Comparison of ENCODE assay signal across 16 mouse cellular contexts in the genomic region with DNA sequence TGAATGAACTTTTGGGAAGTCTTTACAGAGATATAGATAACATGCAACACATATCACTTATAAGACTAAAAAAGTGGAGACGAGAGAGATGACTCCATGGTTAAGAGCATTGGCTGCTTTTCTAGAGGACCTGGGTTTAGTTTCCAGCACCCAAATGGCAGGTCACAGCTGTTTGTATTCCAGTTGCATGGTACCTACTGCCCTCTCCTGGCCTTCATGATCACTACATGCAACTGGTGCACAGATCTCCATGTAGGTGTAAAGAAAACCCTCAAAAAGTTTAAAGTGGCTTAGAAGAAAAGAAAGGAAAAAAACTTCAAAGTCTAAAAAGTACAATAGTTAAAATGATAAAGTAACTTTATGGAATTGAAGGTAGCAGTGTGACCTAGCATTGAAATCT.
DNase-seq lines count a peak whose midpoint lies in the region; TF ChIP-seq lines count a peak whose summit lies in the region.
"Had no signal": no experiment of that assay in that cellular context is flagged by ENCODE, and none has a peak within 500 bp of the region (broad histone marks: within the 10 kb centered on the region; RNA-seq: fewer than 3 reads in every experiment).

No protein-coding gene starts in this region.

- H3K36me3 ChIP-seq in CH12.LX (replicated peaks in 1 of 2; ENCODE audit: control insufficient read depth in 1 of 2, insufficient read depth in 1 of 2, low read length in 1 of 2) = peaks cover 9 to 63% of the 10 kb centered on the region in 2 experiments
- H3K36me3 ChIP-seq: embryonic facial prominence, embryonic 15.5 days; heart, embryonic 13.5 days; intestine, embryonic 15.5 days had no signal

- H3K27ac ChIP-seq in left cerebral cortex, adult 2 months = no peak overlapping the region
- H3K27ac ChIP-seq in CH12.LX (ENCODE audit: insufficient read depth, low read depth) = no peak overlapping the region
- H3K27ac ChIP-seq: embryonic facial prominence, embryonic 15.5 days; forebrain, embryonic 13.5 days; heart, embryonic 13.5 days; intestine, embryonic 15.5 days had no signal

- no peak overlapping the region for H3K9ac ChIP-seq in CH12.LX (ENCODE audit: insufficient read depth, low read depth)
- H3K9ac ChIP-seq: embryonic facial prominence, embryonic 15.5 days; forebrain, embryonic 13.5 days; heart, embryonic 13.5 days; intestine, embryonic 15.5 days had no signal

- no peak for TF ChIP-seq EP300 in CH12.LX (IDR thresholded peaks at IDR 0.05; ENCODE audit: low read length)

- H3K4me3 ChIP-seq in left cerebral cortex, adult 2 months = no peak overlapping the region
- H3K4me3 ChIP-seq in CH12.LX (replicated peaks in 1 of 3; ENCODE audit: low read depth in 2 of 3, low read length in 2 of 3, poor library complexity in 1 of 3) = no peak overlapping the region
- H3K4me3 ChIP-seq: embryonic facial prominence, embryonic 15.5 days; forebrain, embryonic 13.5 days; heart, embryonic 13.5 days; intestine, embryonic 15.5 days had no signal

- no peaks in the 10 kb centered on the region for H3K27me3 ChIP-seq in CH12.LX (replicated peaks)
- H3K27me3 ChIP-seq: embryonic facial prominence, embryonic 15.5 days; forebrain, embryonic 13.5 days; heart, embryonic 13.5 days; intestine, embryonic 15.5 days had no signal

- in situ Hi-C loops in CH12.LX (cut with MboI; ENCODE audit: low pct_ligation_motif_present, low pct_unique_long_range_greater_than_20kb, low sequenced_read_pairs) = no loop called here

- peak; percentile 22 for TF ChIP-seq CTCF in left cerebral cortex, adult 2 months (IDR thresholded peaks at IDR 0.05)
- TF ChIP-seq CTCF in CH12.LX (conservative IDR thresholded peaks at IDR 0.05 in 1 of 2, IDR thresholded peaks at IDR 0.05 in 1 of 2; ENCODE audit: low read depth in 2 of 2, low read length in 2 of 2) = peak in 1 of 2 experiments; percentile 24; a peak in 1 of 4 replicates

- no peaks in the 10 kb centered on the region for H3K79me2 ChIP-seq in CH12.LX (replicated peaks; ENCODE audit: control insufficient read depth, extremely low read depth, insufficient read depth, poor library complexity, severe bottlenecking)

- dilution Hi-C loops in CH12.LX (cut with MboI; ENCODE audit: extremely low pct_ligation_motif_present, extremely low pct_unique_long_range_greater_than_20kb, low sequenced_read_pairs) = no loop called here

- no peak overlapping the region for H3K4me2 ChIP-seq in CH12.LX (ENCODE audit: insufficient read depth, low read depth, poor library complexity, severe bottlenecking)
- H3K4me2 ChIP-seq: embryonic facial prominence, embryonic 15.5 days; forebrain, embryonic 13.5 days; heart, embryonic 13.5 days; intestine, embryonic 15.5 days; midbrain, embryonic 11.5 days had no signal

- TF ChIP-seq POLR2A in CH12.LX (IDR thresholded peaks at IDR 0.05; ENCODE audit: low read depth, low read length) = no peak

- no peak for DNase-seq in left cerebral cortex, adult 2 months (ENCODE audit: extremely low spot score in 1 of 2, low spot score in 2 of 2)
- DNase-seq in left cerebral cortex, adult 9 months (ENCODE audit: low spot score in 2 of 2) = no peak
- DNase-seq in A20 (ENCODE audit: low read depth, low spot score) (peak; percentile 33), CH12.LX (ENCODE audit: extremely low read depth) (peak; percentile 8)
- DNase-seq in induced T-regulatory cell, adult 2 months (ENCODE audit: low read depth) = peak; percentile 26
- DNase-seq in right cerebral cortex, postnatal 25 days = no peak
- DNase-seq in layer of hippocampus, postnatal 36 days = no peak
- DNase-seq: cerebellum, adult 2 months; kidney, postnatal 36 days; lung, postnatal 14 days; right cerebral cortex, postnatal 14 days had no signal

- intact Hi-C loops in left cerebral cortex, adult 2 months (cut with DNase I) = no loop called here

- H3K4me1 ChIP-seq in CH12.LX (ENCODE audit: control insufficient read depth in 1 of 2, insufficient read depth in 2 of 2) = no peaks in the 10 kb centered on the region
- H3K4me1 ChIP-seq: embryonic facial prominence, embryonic 15.5 days; forebrain, embryonic 13.5 days; heart, embryonic 13.5 days; intestine, embryonic 15.5 days had no signal

- peak; percentile 11 for TF ChIP-seq RAD21 in CH12.LX (IDR thresholded peaks at IDR 0.05; ENCODE audit: low read depth, low read length)

- peaks cover 7% of the 10 kb centered on the region for H3K9me3 ChIP-seq in CH12.LX (replicated peaks; ENCODE audit: low read length)
- H3K9me3 ChIP-seq: embryonic facial prominence, embryonic 15.5 days; forebrain, embryonic 13.5 days; heart, embryonic 13.5 days; intestine, embryonic 15.5 days had no signal

TF ChIP-seq in CH12.LX, 34 proteins besides CTCF, POLR2A, EP300 and RAD21:
- TF ChIP-seq ZMIZ1 (IDR thresholded peaks at IDR 0.05; ENCODE audit: low read depth, low read length) = no peak
- TF ChIP-seq SMC3 (IDR thresholded peaks at IDR 0.05; ENCODE audit: low read depth, low read length) = no peak
- TF ChIP-seq CHD2 (IDR thresholded peaks at IDR 0.05; ENCODE audit: low read length) = no peak
- no peak for TF ChIP-seq USF1 (IDR thresholded peaks at IDR 0.05; ENCODE audit: low read depth, low read length)
- no peak for TF ChIP-seq MXI1 (IDR thresholded peaks at IDR 0.05; ENCODE audit: low read depth, low read length)
- no peak for TF ChIP-seq MAX (IDR thresholded peaks at IDR 0.05; ENCODE audit: low read length)

Comparison
In these comparisons a context has a peak if more than half of its experiments do, and no peak if none do; other contexts are left out.
1. DNase-seq: peak in A20 (single experiment), CH12.LX (single experiment) and induced T-regulatory cell, adult 2 months (single experiment); none in left cerebral cortex, adult 2 months (0 of 2), left cerebral cortex, adult 9 months (0 of 2), right cerebral cortex, postnatal 25 days (single experiment) and layer of hippocampus, postnatal 36 days (0 of 2).